Mouse (Mus musculus): ENCODE measurements around the gene Lpcat4. TPM values are rescaled to one million over a fixed set of nuclear protein-coding genes. Genes with fewer than 3 reads are reported as not detected.

The Lpcat4 gene
- total and polyA plus RNA-seq, 2 experiments from 2014 or later = 22.8 to 44.7 TPM

GRCm38 (mm10) chr2:112241787-112242186 lies 2.5 kb downstream of the Lpcat4 start:
- no peaks in the 10 kb centered on the region for H3K9me3 ChIP-seq (ENCODE audit: low read length)
- no peak overlapping the region for H3K4me2 ChIP-seq (ENCODE audit: low read depth, low read length)
- H3K4me3 ChIP-seq (ENCODE audit: low read length) = no peak overlapping the region
- ATAC-seq (no peak), DNase-seq (ENCODE audit: low spot score) (no peak)
- 84% methylated on average over 14 of the region's 14 CpGs for WGBS
- H3K9ac ChIP-seq (replicated peaks; ENCODE audit: low read length) = no peak overlapping the region
- H3K4me1 ChIP-seq (ENCODE audit: insufficient read depth, low read length) = peaks cover 8% of the 10 kb centered on the region; the same call in 1 of the 2 replicates
- no peak overlapping the region for H3K27ac ChIP-seq
- H3K36me3 ChIP-seq (ENCODE audit: insufficient read depth, low read length) = peaks cover 11% of the 10 kb centered on the region; the same call in 1 of the 2 replicates
- H3K27me3 ChIP-seq (ENCODE audit: insufficient read depth, low read length) = no peaks in the 10 kb centered on the region
- TF ChIP-seq CTCF (IDR thresholded peaks at IDR 0.05; ENCODE audit: low read depth) = no peak

GRCm38 (mm10) chr2:112245307-112245706 lies 6.0 kb downstream of the Lpcat4 start:
- Histone ChIP-seq H3K36me3 (ENCODE audit: insufficient read depth, low read length) (peaks cover 11% of the 10 kb centered on the region; the same call in 1 of the 2 replicates), H3K9me3 (ENCODE audit: low read length) (no peaks in the 10 kb centered on the region), H3K27me3 (ENCODE audit: insufficient read depth, low read length) (no peaks in the 10 kb centered on the region), H3K4me3 (ENCODE audit: low read length) (no peak overlapping the region), H3K9ac (replicated peaks; ENCODE audit: low read length) (no peak overlapping the region), H3K4me1 (ENCODE audit: insufficient read depth, low read length) (peaks cover 5% of the 10 kb centered on the region; the same call in 1 of the 2 replicates), H3K4me2 (ENCODE audit: low read depth, low read length) (no peak overlapping the region), H3K27ac (no peak overlapping the region)
- no peak for ATAC-seq
- 93% methylated on average over 5 of the region's 5 CpGs for WGBS
- DNase-seq (ENCODE audit: low spot score) = no peak
- no peak for TF ChIP-seq CTCF (IDR thresholded peaks at IDR 0.05; ENCODE audit: low read depth)

- Histone ChIP-seq H3K36me3 (ENCODE audit: insufficient read depth, low read length) (peaks cover 11% of the 10 kb centered on the region; the same call in 1 of the 2 replicates), H3K4me2 (ENCODE audit: low read depth, low read length) (no peak overlapping the region), H3K9me3 (ENCODE audit: low read length) (no peaks in the 10 kb centered on the region), H3K27me3 (ENCODE audit: insufficient read depth, low read length) (no peaks in the 10 kb centered on the region), H3K4me3 (ENCODE audit: low read length) (no peak overlapping the region), H3K4me1 (ENCODE audit: insufficient read depth, low read length) (no peaks in the 10 kb centered on the region), H3K9ac (replicated peaks; ENCODE audit: low read length) (no peak overlapping the region), H3K27ac (no peak overlapping the region)
- no peak for ATAC-seq
- no peak for DNase-seq (ENCODE audit: low spot score)
- no peak for TF ChIP-seq CTCF (IDR thresholded peaks at IDR 0.05; ENCODE audit: low read depth)
- WGBS = 88% methylated on average over 6 of the region's 6 CpGs
Measured at GRCm38 (mm10) chr2:112246193-112246592, 6.9 kb downstream of the Lpcat4 start.

GRCm38 (mm10) chr2:112247323-112247722 lies 8.1 kb downstream of the Lpcat4 start:
- H3K27ac ChIP-seq = no peak overlapping the region
- no peaks in the 10 kb centered on the region for H3K9me3 ChIP-seq (ENCODE audit: low read length)
- DNase-seq (ENCODE audit: low spot score) (no peak), ATAC-seq (no peak; the same call in 1 of the 2 replicates)
- 89% methylated on average over 10 of the region's 10 CpGs for WGBS
- H3K36me3 ChIP-seq (ENCODE audit: insufficient read depth, low read length) = peaks cover 11% of the 10 kb centered on the region; the same call in 1 of the 2 replicates
- no peaks in the 10 kb centered on the region for H3K4me1 ChIP-seq (ENCODE audit: insufficient read depth, low read length)
- TF ChIP-seq CTCF (IDR thresholded peaks at IDR 0.05; ENCODE audit: low read depth) = no peak
- H3K9ac ChIP-seq (replicated peaks; ENCODE audit: low read length) = no peak overlapping the region
- H3K27me3 ChIP-seq (ENCODE audit: insufficient read depth, low read length) = no peaks in the 10 kb centered on the region
- H3K4me2 ChIP-seq (ENCODE audit: low read depth, low read length) = no peak overlapping the region
- no peak overlapping the region for H3K4me3 ChIP-seq (ENCODE audit: low read length)

GRCm38 (mm10) chr2:112249780-112250453 lies 10.6 kb downstream of the Lpcat4 start:
- no peaks in the 10 kb centered on the region; the same call in 1 of the 2 replicates for H3K36me3 ChIP-seq (ENCODE audit: insufficient read depth, low read length)
- DNase-seq (ENCODE audit: low spot score) = no peak
- no peaks in the 10 kb centered on the region for H3K27me3 ChIP-seq (ENCODE audit: insufficient read depth, low read length)
- H3K4me2 ChIP-seq (ENCODE audit: low read depth, low read length) = no peak overlapping the region
- H3K9ac ChIP-seq (replicated peaks; ENCODE audit: low read length) = no peak overlapping the region
- no peak overlapping the region for H3K27ac ChIP-seq
- no peaks in the 10 kb centered on the region for H3K9me3 ChIP-seq (ENCODE audit: low read length)
- WGBS = 85% methylated on average over 10 of the region's 10 CpGs
- no peaks in the 10 kb centered on the region for H3K4me1 ChIP-seq (ENCODE audit: insufficient read depth, low read length)
- no peak for ATAC-seq
- no peak for TF ChIP-seq CTCF (IDR thresholded peaks at IDR 0.05; ENCODE audit: low read depth)
- no peak overlapping the region for H3K4me3 ChIP-seq (ENCODE audit: low read length)

GRCm38 (mm10) chr2:112254675-112255515 lies 15.6 kb downstream of the Lpcat4 start:
- TF ChIP-seq CTCF (IDR thresholded peaks at IDR 0.05; ENCODE audit: low read depth) = no peak
- no peak for ATAC-seq
- no peak overlapping the region for H3K9ac ChIP-seq (replicated peaks; ENCODE audit: low read length)
- H3K36me3 ChIP-seq (ENCODE audit: insufficient read depth, low read length) = no peaks in the 10 kb centered on the region
- no peak overlapping the region for H3K27ac ChIP-seq
- no peak for DNase-seq (ENCODE audit: low spot score)
- 67% methylated on average over 7 of the region's 7 CpGs for WGBS
- no peaks in the 10 kb centered on the region for H3K27me3 ChIP-seq (ENCODE audit: insufficient read depth, low read length)
- no peaks in the 10 kb centered on the region for H3K9me3 ChIP-seq (ENCODE audit: low read length)
- H3K4me1 ChIP-seq (ENCODE audit: insufficient read depth, low read length) = no peaks in the 10 kb centered on the region
- no peak overlapping the region for H3K4me2 ChIP-seq (ENCODE audit: low read depth, low read length)
- H3K4me3 ChIP-seq (ENCODE audit: low read length) = no peak overlapping the region

Data from hindbrain, postnatal 0 days (tissue).